Mouse (Mus musculus) kidney, adult 9 months (tissue): ENCODE measurements around the gene Olfr1425.
"Not testable (repeated sequence)": the region's sequence is repeated elsewhere in the genome, so short reads cannot be mapped to it uniquely, and the experiment has no call there.

Experiments
- DNase-seq: peaks from one replicate; pipeline ENCODE4 v3.0.0; 2022

Olfr1425 gene

DNA sequence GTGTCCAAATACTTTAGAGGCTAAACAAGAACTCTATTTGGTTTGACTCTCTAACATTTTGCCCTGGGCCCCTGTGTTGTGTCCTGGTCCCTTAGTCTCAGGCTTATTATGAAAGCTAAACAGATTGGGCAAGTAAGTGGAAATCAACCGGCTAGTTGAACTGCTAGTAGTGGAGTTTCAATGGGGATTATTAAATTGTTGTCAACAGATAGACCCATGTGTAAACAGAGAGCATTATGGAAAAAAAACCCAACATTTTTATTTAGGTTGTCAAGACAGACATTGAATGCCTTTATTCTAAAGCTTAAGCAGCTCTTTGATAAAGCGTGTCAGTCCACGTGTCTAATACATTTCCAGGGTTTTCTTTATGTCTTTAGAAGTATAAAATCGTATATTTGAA lies at the start of gene Olfr1425:
Gene Olfr1425, minus strand, starts transcription at position 101 of the 400 bp plus-strand sequence.
- not testable (repeated sequence) for DNase-seq

DNA sequence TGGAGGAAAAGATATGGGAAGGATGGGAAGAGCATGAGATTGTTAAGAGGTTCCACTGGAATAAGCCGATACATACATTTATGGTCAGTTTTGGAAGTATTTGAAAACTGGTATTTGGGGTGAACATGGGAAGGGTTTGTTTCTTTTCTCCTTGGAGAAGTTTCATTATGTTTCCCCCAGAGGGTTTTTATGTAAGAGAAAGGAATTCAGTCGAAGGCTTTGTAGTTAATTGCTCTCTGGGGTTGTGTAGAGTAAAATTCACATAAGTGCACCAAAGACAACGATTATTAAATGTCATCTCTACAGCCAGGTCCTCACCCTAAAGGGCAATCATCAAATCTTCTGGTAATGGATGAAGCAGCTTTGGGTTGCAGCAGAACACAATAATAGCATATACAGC lies 45.6 kb upstream of the Olfr1425 start, which contains the start of gene Olfr76:
Gene Olfr76, minus strand, starts transcription at position 101 of the 400 bp plus-strand sequence.
- DNase-seq: no peak

DNA sequence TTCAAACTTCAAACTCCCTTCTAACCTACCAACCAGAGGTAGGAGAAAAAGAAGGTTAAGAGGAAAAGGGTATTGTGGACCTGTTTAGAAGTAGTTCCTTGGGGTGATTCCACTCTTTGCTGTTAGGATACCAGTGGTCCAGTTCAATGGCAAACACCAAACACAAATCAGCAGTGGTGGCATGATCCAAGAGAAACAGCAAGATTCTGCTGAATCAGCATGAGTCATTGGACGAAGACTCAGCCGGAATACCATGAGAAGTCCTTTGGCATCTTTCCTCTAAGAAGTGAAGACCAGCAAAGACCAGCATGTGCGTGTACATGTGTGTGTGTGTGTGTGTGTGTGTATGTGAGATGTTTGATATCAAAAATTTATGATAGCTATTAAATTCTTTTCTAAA lies 38.9 kb upstream of the Olfr1425 start:
- no peak for DNase-seq

DNA sequence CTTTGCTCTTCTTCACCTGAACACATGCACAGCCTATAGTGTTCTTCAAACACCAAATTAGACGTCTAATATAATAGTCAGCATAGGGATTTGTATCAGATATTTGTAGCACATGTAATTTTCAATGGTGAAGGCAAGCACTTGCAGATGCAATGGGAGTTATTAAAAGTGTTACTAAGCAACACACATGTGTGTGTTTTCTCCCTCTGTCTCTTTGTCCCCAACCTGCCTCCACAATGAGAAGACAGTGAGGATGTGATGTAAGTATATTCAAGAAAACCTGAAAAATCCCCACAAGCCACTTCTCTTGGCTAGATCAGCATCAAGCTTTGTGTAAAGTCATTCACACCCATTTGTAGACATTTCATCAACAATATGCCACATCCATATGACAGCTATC lies 38.3 kb upstream of the Olfr1425 start, which contains the start of gene Olfr1428:
Gene Olfr1428, minus strand, starts transcription at position 101 of the 400 bp plus-strand sequence.
- DNase-seq: no peak

DNA sequence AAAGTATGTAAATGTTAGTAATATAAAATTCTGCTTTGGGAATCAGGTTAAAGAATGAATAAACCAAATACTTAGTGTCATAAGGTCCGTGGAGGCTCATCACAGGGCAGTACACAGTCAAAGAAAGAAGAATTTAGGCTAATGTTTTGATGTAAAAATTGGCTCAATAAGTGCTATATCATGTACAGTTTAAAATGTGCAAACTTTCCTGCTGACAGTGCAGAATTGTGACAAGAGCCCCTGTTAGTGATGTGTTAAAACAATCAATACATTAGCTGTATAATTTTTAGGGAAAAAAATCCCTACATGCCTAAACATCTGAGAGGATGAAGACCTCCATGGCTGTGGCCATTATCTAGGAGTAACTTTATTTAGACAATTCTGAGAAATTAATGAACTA lies 36.3 kb upstream of the Olfr1425 start:
- no peak for DNase-seq

DNA sequence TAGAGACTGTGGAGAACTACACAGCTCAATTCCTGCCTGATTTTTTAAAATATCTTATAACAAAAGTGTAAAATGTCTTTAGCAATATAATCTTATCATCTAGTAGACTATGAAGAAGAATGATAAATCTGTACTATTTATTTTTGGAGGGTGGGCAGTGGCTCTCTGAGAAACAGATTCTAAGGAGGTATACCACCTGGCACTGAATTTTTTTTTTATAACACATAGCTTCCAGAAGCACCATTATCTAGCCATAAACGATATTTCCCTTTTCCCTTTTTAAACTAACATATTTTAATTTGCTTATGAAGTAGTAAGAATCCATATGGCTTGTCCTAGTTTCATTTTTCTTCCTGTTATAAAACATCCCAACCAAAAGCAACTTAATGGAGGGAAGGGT lies 27.0 kb upstream of the Olfr1425 start:
- DNase-seq: no peak

DNA sequence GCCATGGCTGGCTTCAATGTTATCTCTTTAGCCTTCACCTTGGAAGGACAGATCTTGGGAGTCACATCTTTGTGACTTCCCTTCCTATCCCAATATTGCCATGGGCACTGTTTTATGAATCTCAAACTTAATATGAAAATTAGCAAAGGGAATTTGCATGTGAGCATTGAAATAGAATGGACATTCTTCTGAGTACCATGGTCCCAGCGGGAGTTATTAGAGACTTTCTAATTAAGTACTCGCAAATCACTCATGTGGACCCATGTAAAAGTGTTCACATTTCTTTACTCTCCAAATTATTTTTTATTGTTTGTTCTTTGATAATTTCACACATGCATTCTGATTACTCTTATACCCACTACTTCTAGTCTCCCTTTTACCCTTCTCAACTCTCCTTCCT lies 25.7 kb upstream of the Olfr1425 start, which contains the start of gene Olfr1427:
Gene Olfr1427, minus strand, starts transcription at position 101 of the 400 bp plus-strand sequence.
- DNase-seq: no peak

DNA sequence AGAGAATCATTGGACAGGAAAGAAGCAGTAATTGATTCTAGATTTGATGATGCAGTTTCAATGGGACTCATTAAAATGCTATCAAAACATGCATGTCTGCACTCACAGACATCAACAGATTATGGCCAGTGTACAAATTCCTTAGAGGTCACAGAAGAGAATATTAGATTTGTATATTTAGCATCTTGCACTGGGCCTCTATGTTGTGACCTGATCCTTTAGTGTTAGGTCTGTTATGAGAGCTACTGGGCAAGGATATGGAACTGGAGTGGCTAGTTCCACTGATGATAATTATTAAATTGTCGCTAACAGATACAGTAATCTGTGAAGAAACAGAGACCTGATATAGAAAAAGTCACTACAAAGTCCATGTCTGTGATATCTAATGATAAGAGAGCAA lies 14.4 kb upstream of the Olfr1425 start, which contains the start of gene Olfr1426:
Gene Olfr1426, minus strand, starts transcription at position 101 of the 400 bp plus-strand sequence.
- no peak for DNase-seq

DNA sequence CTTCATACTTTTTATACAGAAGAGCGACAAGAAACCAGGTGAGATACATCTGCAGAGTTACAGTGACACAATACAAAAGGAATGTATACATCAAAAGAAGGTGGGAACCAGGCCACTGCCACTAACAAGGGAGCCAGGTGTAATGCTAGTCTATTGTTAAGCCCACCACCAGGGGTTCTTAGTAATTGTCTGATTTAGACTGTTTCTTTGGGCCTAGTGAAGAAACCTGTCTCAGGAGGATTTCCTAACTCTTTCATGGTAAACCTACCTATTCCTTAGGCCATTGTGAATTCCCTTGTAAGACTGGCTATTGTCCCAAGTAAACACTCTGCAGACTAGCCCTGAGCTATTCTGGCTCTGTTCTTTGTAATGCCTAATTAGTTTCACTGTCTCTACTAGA lies 8.0 kb downstream of the Olfr1425 start:
- not testable (repeated sequence) for DNase-seq

DNA sequence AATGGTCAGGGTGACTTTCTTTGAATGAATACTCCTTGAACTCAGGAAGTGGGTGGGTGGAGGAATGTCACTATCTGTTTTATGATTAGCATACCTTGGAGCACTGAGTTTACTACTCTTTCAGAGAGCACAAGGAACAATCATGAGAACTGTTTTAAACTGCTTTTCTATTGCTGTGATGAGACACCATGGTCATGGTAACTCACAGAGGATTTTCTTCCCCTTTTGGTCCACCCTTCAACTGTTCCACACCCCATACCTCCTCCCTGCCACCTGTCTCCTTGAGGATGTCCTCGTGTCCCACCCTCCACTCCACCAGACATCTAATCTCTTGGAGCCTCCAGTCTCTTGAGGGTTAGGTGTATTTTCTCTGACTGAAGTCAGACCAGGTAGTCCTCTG lies 9.7 kb downstream of the Olfr1425 start:
- DNase-seq: not testable (repeated sequence)

DNA sequence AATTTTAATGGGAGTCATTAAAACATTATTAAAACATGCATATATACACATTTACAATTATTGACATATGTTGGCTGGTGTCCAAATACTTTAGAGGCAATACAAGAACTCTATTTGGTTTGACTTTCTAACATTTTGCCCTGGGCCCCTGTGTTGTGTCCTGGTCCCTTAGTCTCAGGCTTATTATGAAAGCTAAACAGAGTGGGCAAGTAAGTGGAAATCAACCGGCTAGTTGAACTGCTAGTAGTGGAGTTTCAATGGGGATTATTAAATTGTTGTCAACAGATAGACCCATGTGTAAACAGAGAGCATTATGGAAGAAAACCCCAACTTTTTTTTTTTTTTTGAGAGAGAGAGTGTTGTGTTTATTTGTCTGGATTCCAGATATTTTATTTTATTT lies 14.9 kb downstream of the Olfr1425 start, which contains the start of gene Olfr1424:
Gene Olfr1424, minus strand, starts transcription at position 101 of the 400 bp plus-strand sequence.
- not testable (repeated sequence) for DNase-seq

DNA sequence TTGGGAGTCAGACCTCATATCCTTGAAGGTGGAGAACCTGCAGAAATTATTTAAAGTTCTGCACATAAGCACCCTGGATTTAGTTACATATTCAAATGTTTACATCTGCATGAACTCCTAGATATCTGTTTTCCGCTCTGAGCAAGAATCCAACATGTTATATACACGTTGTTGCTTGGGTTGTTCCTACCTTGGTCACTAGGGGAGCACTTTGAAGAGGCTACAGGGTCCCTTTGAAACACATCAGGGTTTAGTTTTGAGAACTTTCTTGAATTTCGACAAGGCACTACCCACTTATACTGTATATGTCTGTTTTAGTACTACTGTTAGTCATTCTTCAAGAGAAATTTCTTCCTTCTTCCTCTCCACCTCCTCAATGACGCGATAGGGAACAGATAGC lies 34.4 kb downstream of the Olfr1425 start:
- no peak for DNase-seq

DNA sequence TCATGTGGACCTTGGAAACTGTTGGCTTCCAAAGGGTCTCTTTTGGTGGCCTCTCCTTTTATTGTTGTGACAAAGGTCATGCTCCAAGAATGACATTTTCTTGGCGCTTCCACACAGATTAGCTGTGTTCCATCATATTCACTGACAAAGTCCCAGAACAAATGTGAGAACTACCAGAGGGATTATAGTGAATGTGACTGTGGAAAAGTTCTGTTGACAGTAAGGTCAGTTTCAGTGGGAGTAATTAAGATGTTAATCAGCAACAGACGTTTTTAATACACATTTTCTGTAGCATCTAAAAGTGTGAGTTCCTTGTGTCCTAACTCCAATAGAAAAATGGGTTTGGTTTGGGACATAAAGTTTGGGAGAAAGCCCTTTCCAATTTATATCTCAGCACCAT lies 36.3 kb downstream of the Olfr1425 start, which contains the start of gene Olfr1423:
Gene Olfr1423, minus strand, starts transcription at position 101 of the 400 bp plus-strand sequence.
- DNase-seq: no peak

DNA sequence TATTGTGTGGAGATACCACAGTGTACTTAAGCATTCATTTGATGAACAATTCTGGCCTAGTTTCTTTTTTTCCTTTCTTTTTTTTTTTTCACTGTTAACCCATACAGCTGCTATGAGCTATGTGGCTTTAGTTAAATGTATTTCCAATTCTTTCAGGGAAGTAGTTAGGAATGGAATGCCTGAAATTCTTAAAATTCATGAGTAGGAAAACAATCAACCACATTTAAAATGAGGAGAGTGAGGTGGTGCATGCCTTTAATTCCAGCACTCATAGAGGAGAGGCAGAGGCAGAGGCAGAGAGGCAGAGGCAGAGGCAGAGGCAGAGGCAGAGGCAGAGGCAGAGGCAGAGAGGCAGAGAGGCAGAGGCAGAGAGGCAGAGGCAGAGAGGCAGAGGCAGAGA lies 39.8 kb downstream of the Olfr1425 start:
- DNase-seq: no peak

DNA sequence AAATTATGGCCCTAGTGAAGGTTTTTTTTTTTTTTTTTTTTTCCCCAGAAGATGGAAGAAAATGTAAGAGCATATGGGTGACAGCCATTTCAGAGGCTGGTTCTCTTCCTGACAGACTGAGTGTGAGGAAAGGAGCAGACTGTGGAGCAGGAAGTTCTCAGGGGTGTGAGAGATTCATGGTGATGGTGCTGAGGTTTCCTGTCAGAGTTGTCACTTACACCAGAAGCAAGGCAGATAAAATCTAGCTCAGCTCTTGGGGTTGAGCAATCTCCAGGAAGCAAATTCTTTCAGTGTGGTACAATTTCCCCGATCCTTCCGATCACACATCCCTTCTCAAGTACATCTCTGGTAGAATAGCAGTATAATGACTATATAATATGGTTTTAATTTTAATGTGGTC lies 50.9 kb downstream of the Olfr1425 start:
- DNase-seq: no peak

DNA sequence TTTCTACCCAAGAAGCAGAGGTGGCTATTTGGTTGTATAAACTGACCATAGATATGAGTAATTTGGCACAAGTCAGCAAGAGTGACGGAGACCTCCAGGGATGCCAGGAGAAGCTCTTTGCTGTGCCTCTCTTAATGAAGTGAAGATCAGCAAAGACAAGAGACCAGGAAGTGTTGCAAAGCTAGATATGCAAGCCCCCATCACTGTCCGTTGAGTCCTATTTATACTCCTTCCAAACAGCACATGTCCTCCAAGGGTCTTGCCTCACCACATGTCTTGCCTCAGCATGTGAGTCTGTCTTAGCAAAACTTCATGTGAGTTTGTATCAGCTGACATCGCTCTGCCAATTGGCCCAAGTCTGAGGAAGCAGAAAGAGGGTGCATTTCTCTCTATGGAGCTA lies 52.2 kb downstream of the Olfr1425 start:
- DNase-seq: no peak

DNA sequence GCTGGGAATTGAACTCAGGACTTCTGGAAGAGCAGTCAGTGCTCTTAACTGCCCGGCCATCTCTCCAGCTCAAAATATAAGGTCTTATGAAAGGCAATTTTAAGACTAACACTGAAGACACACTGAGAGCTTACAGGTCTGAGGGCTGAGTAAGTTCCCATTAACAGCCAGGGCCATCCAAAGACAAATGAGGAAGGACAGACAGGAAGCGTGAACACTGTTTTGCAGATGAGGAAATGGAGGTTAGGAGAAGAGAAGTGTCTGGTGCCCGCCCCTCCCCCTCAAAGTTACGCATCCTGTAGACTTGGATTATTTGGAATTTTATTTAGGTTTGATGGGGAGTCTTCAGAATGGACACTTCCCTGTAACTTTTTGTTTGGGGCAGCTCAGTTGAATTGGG lies 53.4 kb downstream of the Olfr1425 start:
- DNase-seq: no peak
